Mouse (Mus musculus) gastrocnemius, adult 2 months (tissue): ENCODE measurements around the gene Dab2ip. TPM values are rescaled to one million over a fixed set of nuclear protein-coding genes. Genes with fewer than 3 reads are reported as not detected.

Experiments
- DNase-seq: peaks from one replicate; pipeline ENCODE4 v3.0.0; 2022
- H3K27ac ChIP-seq: fragments of 200-600 bp; 2 replicates; pipeline ENCODE4 v1.8.1; 2022; ENCODE audit warnings: mild to moderate bottlenecking
- H3K4me3 ChIP-seq: fragments of 200-600 bp; 2 replicates; pipeline ENCODE4 v1.8.1; 2022; ENCODE audit warnings: mild to moderate bottlenecking, moderate library complexity
- CTCF ChIP-seq: fragments of 200-600 bp; IDR thresholded peaks from 2 replicates; pipeline ENCODE4 v1.8.1; 2022; ENCODE audit warnings: antibody characterized with exemption, mild to moderate bottlenecking, moderate library complexity
- intact Hi-C: fragments of 180-260 bp; cut with DNase I; formaldehyde crosslinking; loops from one replicate; pipeline ENCODE4 v1.15.1; 2025
- total RNA-seq, 2 experiments: library from RNA; stranded (reverse); gene quantifications; 2 replicates each; pipeline ENCODE4 v1.2.3; 2021

Gene Dab2ip
- total RNA-seq, 2 experiments from 2014 or later = 38.2 to 52.0 TPM

- no peak for DNase-seq
- intact Hi-C loops = no loop called here
- TF ChIP-seq CTCF = no peak
- Histone ChIP-seq H3K27ac (peak overlapping the region; percentile 92), H3K4me3 (no peak overlapping the region)
These were observed 7.2 kb downstream of the Dab2ip start for GRCm38 (mm10) chr2:35565051-35565836.

DNA sequence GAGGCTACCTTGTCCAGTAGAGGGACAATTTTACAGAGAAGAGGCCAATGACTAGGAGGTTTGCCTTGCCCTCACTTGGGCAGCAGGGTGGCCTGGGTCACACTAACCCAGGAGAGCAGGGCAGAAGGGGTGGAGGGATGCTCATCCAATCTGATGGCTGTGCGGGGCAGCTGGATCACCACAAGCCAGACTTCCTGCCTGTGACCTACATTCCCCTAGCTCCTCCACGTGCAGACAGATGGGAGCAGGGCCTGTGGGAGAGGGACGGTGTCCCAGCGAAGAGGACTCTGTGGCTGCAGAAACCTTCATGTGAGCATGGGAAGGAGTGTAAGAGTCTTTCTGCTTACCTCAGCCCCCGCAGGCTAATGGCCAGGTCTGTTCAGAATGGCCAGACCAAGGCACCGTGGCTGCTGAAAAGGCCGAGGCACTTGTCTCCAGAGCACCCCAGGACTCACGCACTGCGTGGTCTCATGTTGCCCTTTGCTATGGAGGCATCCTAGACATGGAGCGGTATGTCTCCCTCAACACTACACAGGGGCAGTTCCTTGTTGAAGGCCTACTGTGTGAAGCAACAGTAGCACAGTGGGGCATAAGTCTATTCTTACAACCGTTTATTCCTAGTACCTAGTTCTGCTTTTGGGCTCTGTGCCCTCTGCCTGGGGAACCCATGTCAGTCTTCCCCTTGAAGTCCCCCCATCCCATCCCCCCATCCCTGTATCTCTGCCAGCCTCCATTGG is 9.1 kb downstream of the Dab2ip start:
- no peak; the same call in 1 of the 2 replicates for TF ChIP-seq CTCF
- intact Hi-C loops = no loop called here
- peak overlapping the region; percentile 92 for H3K27ac ChIP-seq
- peak overlapping the region; percentile 28 for H3K4me3 ChIP-seq
- peak; percentile 51 for DNase-seq

- no peak for DNase-seq
- no peak for TF ChIP-seq CTCF
- H3K27ac ChIP-seq = peak overlapping the region; percentile 92
- H3K4me3 ChIP-seq = no peak overlapping the region
- intact Hi-C loops = no loop called here
These were observed 9.7 kb downstream of the Dab2ip start for GRCm38 (mm10) chr2:35567694-35568149.

DNA sequence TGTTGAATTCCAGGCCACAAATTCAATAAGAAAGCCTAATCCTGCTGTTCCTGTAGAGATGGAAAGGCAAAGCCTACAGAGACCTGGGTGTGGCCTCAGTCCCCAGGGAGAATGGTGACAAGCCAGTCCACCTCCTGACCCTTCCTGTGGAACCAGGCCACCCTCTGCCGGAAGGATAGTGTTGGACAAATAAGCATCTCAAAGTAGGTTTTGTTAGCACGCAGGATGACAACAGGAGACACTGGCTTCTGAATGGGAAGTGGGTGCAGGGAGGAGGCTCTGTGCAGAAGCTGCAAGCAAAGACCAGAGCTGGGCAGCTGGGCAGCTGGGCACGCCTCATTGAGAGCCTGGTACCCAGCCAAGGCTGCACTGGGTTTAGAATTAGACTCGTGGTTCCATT is 12.7 kb downstream of the Dab2ip start:
- intact Hi-C loops = no loop called here
- H3K27ac ChIP-seq = peak overlapping the region; percentile 53
- H3K4me3 ChIP-seq = no peak overlapping the region
- TF ChIP-seq CTCF = peak; percentile 3; the same call in 1 of the 2 replicates
- DNase-seq = no peak

DNA sequence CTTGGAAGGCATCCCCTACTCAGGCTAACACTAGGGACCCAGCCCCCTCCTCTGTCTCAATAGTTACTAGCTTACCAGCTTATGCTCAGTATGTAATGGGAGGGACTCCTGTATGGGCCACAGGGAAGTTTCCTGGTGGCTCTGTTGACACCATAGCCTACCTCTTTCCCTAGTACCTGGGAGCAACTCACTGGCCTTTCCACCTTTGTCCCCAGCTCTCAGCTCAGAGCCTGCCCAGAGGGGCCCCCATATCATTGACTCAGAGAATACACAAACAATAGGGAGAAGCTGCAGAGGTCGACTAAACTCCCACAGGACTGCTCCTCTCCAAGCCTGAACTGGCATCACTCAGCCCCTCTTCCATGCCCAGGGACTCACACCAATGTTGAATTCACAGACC is 16.6 kb downstream of the Dab2ip start:
- intact Hi-C loops = no loop called here
- Histone ChIP-seq H3K27ac (no peak overlapping the region), H3K4me3 (no peak overlapping the region)
- DNase-seq = no peak
- TF ChIP-seq CTCF = no peak

- no peak for DNase-seq
- TF ChIP-seq CTCF = no peak
- H3K27ac ChIP-seq = no peak overlapping the region
- intact Hi-C loops = no loop called here
- no peak overlapping the region for H3K4me3 ChIP-seq
These were observed 18.6 kb downstream of the Dab2ip start for GRCm38 (mm10) chr2:35576675-35577074.

DNA sequence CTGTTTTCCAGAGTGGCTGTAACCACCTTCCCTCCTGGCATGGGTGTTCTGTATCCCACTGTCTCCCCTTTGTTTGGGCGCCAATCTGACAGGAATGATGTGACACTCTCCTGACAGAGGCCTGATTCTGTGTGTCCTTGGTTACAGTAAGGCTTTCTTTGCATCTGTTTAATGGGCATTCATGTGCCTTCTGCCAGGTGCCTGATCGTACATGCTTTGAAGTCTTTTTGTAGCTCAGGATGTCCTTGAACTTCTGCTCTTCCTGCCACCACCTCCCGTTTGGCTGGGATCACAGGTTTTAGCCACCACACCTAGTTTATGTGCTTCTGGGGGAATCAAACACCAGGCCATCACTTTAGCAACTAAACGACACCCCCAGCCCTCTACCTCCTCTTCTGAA is 22.0 kb downstream of the Dab2ip start:
- intact Hi-C loops = loop anchor here (5.0 kb wide), 1 partner anchor 33 kb away; no protein-coding TSS in a partner anchor
- Histone ChIP-seq H3K27ac (peak overlapping the region; percentile 95), H3K4me3 (no peak overlapping the region)
- TF ChIP-seq CTCF = no peak
- DNase-seq = no peak

GRCm38 (mm10) chr2:35581501-35582340 is 23.7 kb downstream of the Dab2ip start:
- Histone ChIP-seq H3K4me3 (peak overlapping the region; percentile 78), H3K27ac (peak overlapping the region; percentile 95)
- intact Hi-C loops = loop anchor here (2.0 to 5.0 kb wide), 3 partner anchors 23 to 34 kb away; partner anchors contain the start of gene Dab2ip
- peak; percentile 46 for TF ChIP-seq CTCF
- DNase-seq = peak; percentile 89

DNA sequence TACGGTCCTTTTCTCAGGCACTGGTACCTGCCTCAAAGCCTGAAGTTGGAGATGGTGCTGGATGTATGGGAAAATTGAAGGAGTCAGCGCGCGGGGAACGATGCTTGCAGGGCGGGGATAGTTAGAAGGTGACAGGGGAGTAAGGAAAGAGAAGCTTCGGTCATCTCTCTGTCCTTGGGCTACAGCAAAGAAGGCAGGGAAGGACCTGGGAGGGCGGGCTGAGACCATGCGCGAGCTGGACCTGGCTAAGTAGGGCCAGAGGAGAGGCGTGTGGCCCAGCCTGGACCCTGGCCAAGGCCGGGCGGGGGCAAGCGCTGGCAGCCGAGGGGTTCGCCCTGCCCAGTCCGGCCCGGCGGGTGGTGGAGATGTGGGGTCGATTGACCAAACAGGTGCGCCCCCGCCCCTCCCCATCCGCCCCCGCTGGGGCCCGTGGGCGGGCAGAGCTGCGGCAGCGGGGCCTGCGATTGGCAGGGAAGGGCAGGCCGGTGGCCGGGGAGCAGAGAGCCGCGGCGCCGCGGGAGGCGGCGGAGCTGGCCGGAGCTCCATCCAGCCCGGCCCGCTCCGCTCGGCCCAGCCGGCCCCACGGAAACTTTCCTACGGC is 24.4 kb downstream of the Dab2ip start:
- intact Hi-C loops = loop anchor here (2.0 to 5.0 kb wide), 3 partner anchors 24 to 35 kb away; partner anchors contain the start of gene Dab2ip
- Histone ChIP-seq H3K4me3 (peak overlapping the region; percentile 78), H3K27ac (peak overlapping the region; percentile 95)
- no peak for TF ChIP-seq CTCF
- DNase-seq = peak; percentile 93

DNA sequence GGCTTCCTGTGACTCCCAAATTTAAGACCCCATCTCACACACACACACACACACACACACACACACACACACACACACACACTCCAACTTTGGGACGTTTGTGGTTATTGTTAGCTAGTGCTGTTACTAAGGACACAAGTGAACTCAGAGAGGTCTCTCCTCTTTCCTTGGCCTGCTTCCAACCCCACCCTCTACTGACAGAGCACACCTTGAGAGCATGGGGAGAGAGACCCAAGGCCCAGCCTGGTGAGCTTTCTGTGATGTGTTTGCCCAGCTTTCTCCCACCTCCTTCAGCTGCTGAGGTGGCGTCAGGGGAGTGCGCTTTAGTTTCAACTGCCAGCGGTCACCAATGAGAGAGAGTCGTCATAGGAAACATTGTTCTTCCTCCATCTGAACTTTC is 25.3 kb downstream of the Dab2ip start:
- Histone ChIP-seq H3K27ac (peak overlapping the region; percentile 95), H3K4me3 (peak overlapping the region; percentile 78)
- intact Hi-C loops = loop anchor here (2.0 to 5.0 kb wide), 3 partner anchors 25 to 36 kb away; partner anchors contain the start of gene Dab2ip
- DNase-seq = no peak
- no peak for TF ChIP-seq CTCF

GRCm38 (mm10) chr2:35584011-35584410 is 25.9 kb downstream of the Dab2ip start:
- no peak for TF ChIP-seq CTCF
- Histone ChIP-seq H3K4me3 (peak overlapping the region; percentile 78), H3K27ac (peak overlapping the region; percentile 95)
- peak; percentile 64 for DNase-seq
- intact Hi-C loops = loop anchor here (5.0 kb wide), 1 partner anchor 37 kb away; no protein-coding TSS in a partner anchor

DNA sequence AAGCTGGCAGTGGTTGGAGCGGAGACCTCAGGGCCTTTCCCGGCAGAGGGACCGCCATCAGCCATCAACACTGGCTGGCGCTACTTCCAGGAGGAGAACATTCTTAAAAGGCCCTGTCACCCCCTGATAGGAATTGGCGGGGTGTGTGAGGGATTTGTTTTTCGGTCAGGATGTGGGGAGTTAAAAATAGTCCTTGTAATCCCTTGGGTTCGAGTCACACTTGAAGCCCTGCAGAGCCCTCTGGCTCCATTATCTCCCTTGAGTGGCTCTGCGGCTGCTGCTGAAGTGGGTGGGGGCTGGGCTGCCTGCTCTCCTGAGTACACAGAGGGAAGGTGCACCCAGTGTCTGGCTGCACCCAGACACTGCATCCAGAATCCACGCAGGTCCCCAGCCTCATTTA is 30.3 kb downstream of the Dab2ip start:
- H3K27ac ChIP-seq = peak overlapping the region; percentile 81
- intact Hi-C loops = no loop called here
- TF ChIP-seq CTCF = no peak
- DNase-seq = no peak
- peak overlapping the region; percentile 45 for H3K4me3 ChIP-seq
